Mouse (Mus musculus): Measurements from ENCODE around the gene Arl14ep. TPM values are rescaled to one million over a fixed set of nuclear protein-coding genes. Genes with fewer than 3 reads are reported as not detected.

Arl14ep gene
- 29.3 TPM for polyA plus RNA-seq (2014; fragmentation: Illumina TruSeq; extraction: RNeasy Lipid Tissue Mini Kit (QIAGEN cat#74804); ENCODE audit: low read depth, low replicate concordance)

GRCm38 (mm10) chr2:106973959-106974639 is at the start of gene Arl14ep:
Gene Arl14ep, minus strand, starts transcription at chr2:106974424.

Other genes starting within 250 kb of the Arl14ep start
- gene Fshb, start 85.2 kb upstream of the Arl14ep start, polyA plus RNA-seq (2014; fragmentation: Illumina TruSeq; extraction: RNeasy Lipid Tissue Mini Kit (QIAGEN cat#74804); ENCODE audit: low read depth, low replicate concordance) = not detected

All from kidney, adult 10 weeks (tissue).